Mouse (Mus musculus) heart, embryonic 11.5 days (tissue): ENCODE data around the gene Elmod3. TPM values are rescaled to one million over a fixed set of nuclear protein-coding genes. Genes with fewer than 3 reads are reported as not detected.

Source experiments
- ATAC-seq: fragments of 200-750 bp; cut with Nextera tagmentation; replicated peaks from 2 replicates; pipeline ENCODE4 v1.8.0; 2017; ENCODE audit warnings: moderate library complexity; ENCODE audit not compliant: insufficient number of reproducible peaks, low FRiP score, low TSS enrichment
- H3K27ac ChIP-seq: fragments of 300-500 bp; sonication (generic); 2 replicates; pipeline ENCODE4 v1.5.1; 2014; ENCODE audit warnings: mild to moderate bottlenecking, low read depth, low read length
- H3K27me3 ChIP-seq: fragments of 300-500 bp; sonication (generic); 2 replicates; pipeline ENCODE4 v1.6.1; 2014; ENCODE audit warnings: mild to moderate bottlenecking, low read length, mixed read lengths; ENCODE audit not compliant: control insufficient read depth, insufficient read depth
- H3K36me3 ChIP-seq: fragments of 300-500 bp; sonication (generic); 2 replicates; pipeline ENCODE4 v1.6.1; 2014; ENCODE audit warnings: mild to moderate bottlenecking, low read length, moderate library complexity, mixed read lengths; ENCODE audit not compliant: control insufficient read depth, insufficient read depth
- H3K4me1 ChIP-seq: fragments of 300-500 bp; sonication (generic); 2 replicates; pipeline ENCODE4 v1.6.1; 2014; ENCODE audit warnings: low read length; ENCODE audit not compliant: control insufficient read depth, insufficient read depth
- H3K4me2 ChIP-seq: fragments of 300-500 bp; sonication (generic); 2 replicates; pipeline ENCODE4 v1.6.1; 2014; ENCODE audit warnings: mild to moderate bottlenecking, moderate library complexity
- H3K4me3 ChIP-seq: fragments of 300-500 bp; sonication (generic); 2 replicates; pipeline ENCODE4 v1.5.1; 2014; ENCODE audit warnings: low read depth, low read length
- H3K9ac ChIP-seq: fragments of 300-500 bp; sonication (generic); 2 replicates; pipeline ENCODE4 v1.6.1; 2014; ENCODE audit warnings: mild to moderate bottlenecking, low read depth, low read length, moderate library complexity
- H3K9me3 ChIP-seq: fragments of 300-500 bp; sonication (generic); replicated peaks from 2 replicates; pipeline ENCODE4 v1.6.1; 2016; ENCODE audit warnings: low read length; ENCODE audit not compliant: control insufficient read depth
- WGBS: fragments of 180-500 bp; shearing (Covaris S2); extraction: QIAGEN DNeasy Blood & Tissue Kit; methylation state at CpG from one replicate; pipeline ENCODE4 v1.1.7; 2014; ENCODE audit not compliant: insufficient replicate concordance; 5-methylcytosine and 5-hydroxymethylcytosine counted together
- polyA plus RNA-seq: library from polyadenylated mRNA; unstranded; fragments of >200 nt; fragmentation: Nextera tagmentation; extraction: Ambion mirVana; gene quantifications from 2 replicates; pipeline ENCODE4 v1.2.1, GENCODE M21; 2014

Elmod3 gene
- polyA plus RNA-seq, 1 experiment from 2014 or later, result 10.5 TPM

- Histone ChIP-seq H3K4me3 (no peak overlapping the region), H3K4me2 (peak overlapping the region; percentile 22), H3K36me3 (no peaks in the 10 kb centered on the region), H3K4me1 (peaks cover 15% of the 10 kb centered on the region), H3K9me3 (no peaks in the 10 kb centered on the region), H3K27ac (peak overlapping the region; percentile 29; the same call in 1 of the 2 replicates), H3K9ac (no peak overlapping the region), H3K27me3 (no peaks in the 10 kb centered on the region)
- ATAC-seq, result no peak
- WGBS, result 35% methylated on average over 12 of the region's 12 CpGs
Measured at GRCm38 (mm10) chr6:72619734-72620532, 21.7 kb upstream of the Elmod3 start.

- Histone ChIP-seq H3K4me1 (peaks cover 23% of the 10 kb centered on the region), H3K9ac (peak within 1 kb of the TSS; percentile 81), H3K27me3 (no peaks in the 10 kb centered on the region), H3K4me3 (peak within 1 kb of the TSS; percentile 85), H3K36me3 (peaks cover 7% of the 10 kb centered on the region; the same call in 1 of the 2 replicates), H3K4me2 (peak within 1 kb of the TSS; percentile 97), H3K27ac (peak within 1 kb of the TSS; percentile 86), H3K9me3 (no peaks in the 10 kb centered on the region)
- 0% methylated on average over 41 of the region's 41 CpGs for WGBS
- ATAC-seq, result peak; percentile 94
Measured at GRCm38 (mm10) chr6:72616643-72617288, 18.6 kb upstream of the Elmod3 start, which contains the start of gene Tgoln1. TSS of gene Tgoln1 (minus strand) at chr6:72617000.

GRCm38 (mm10) chr6:72615561-72616375 lies 17.6 kb upstream of the Elmod3 start:
- Histone ChIP-seq H3K27me3 (no peaks in the 10 kb centered on the region), H3K9ac (peak overlapping the region; percentile 81), H3K27ac (no peak overlapping the region), H3K4me1 (peaks cover 23% of the 10 kb centered on the region), H3K4me3 (peak overlapping the region; percentile 85), H3K4me2 (peak overlapping the region; percentile 97), H3K36me3 (peaks cover 16% of the 10 kb centered on the region; the same call in 1 of the 2 replicates), H3K9me3 (no peaks in the 10 kb centered on the region)
- ATAC-seq, result no peak
- WGBS, result 20% methylated on average over 25 of the region's 25 CpGs

- WGBS, result 63% methylated on average over 2 of the region's 2 CpGs
- Histone ChIP-seq H3K4me3 (peak overlapping the region; percentile 85), H3K27ac (no peak overlapping the region), H3K4me1 (peaks cover 23% of the 10 kb centered on the region), H3K9me3 (no peaks in the 10 kb centered on the region), H3K9ac (no peak overlapping the region), H3K36me3 (peaks cover 19% of the 10 kb centered on the region; the same call in 1 of the 2 replicates), H3K27me3 (no peaks in the 10 kb centered on the region), H3K4me2 (peak overlapping the region; percentile 97)
- ATAC-seq, result no peak
Measured at GRCm38 (mm10) chr6:72615151-72615550, 16.9 kb upstream of the Elmod3 start.

- H3K9ac ChIP-seq, result no peak overlapping the region
- no peak for ATAC-seq
- H3K9me3 ChIP-seq, result no peaks in the 10 kb centered on the region
- peaks cover 44% of the 10 kb centered on the region for H3K36me3 ChIP-seq
- no peak overlapping the region for H3K4me2 ChIP-seq
- H3K4me1 ChIP-seq, result peaks cover 11% of the 10 kb centered on the region
- no peak overlapping the region for H3K4me3 ChIP-seq
- 62% methylated on average over 4 of the region's 4 CpGs for WGBS
- H3K27ac ChIP-seq, result no peak overlapping the region
- no peaks in the 10 kb centered on the region for H3K27me3 ChIP-seq
Measured at GRCm38 (mm10) chr6:72610261-72610660, 12.0 kb upstream of the Elmod3 start.

GRCm38 (mm10) chr6:72608662-72609184 lies 10.5 kb upstream of the Elmod3 start:
- 86% methylated on average over 4 of the region's 4 CpGs for WGBS
- no peak for ATAC-seq

GRCm38 (mm10) chr6:72607676-72608075 lies 9.5 kb upstream of the Elmod3 start:
- Histone ChIP-seq H3K27me3 (no peaks in the 10 kb centered on the region), H3K9me3 (no peaks in the 10 kb centered on the region), H3K4me3 (no peak overlapping the region), H3K4me1 (no peaks in the 10 kb centered on the region), H3K27ac (no peak overlapping the region), H3K9ac (no peak overlapping the region), H3K36me3 (peaks cover 40% of the 10 kb centered on the region), H3K4me2 (no peak overlapping the region)
- no peak for ATAC-seq
- 86% methylated on average over 5 of the region's 5 CpGs for WGBS

More at GRCm38 (mm10) chr6:72608662-72609184, 10.5 kb upstream of the Elmod3 start:
- H3K36me3 ChIP-seq, result peaks cover 44% of the 10 kb centered on the region
- H3K9me3 ChIP-seq, result no peaks in the 10 kb centered on the region
- H3K4me2 ChIP-seq, result no peak overlapping the region
- H3K4me1 ChIP-seq, result no peaks in the 10 kb centered on the region
- H3K9ac ChIP-seq, result no peak overlapping the region
- no peak overlapping the region for H3K27ac ChIP-seq
- H3K4me3 ChIP-seq, result no peak overlapping the region
- no peaks in the 10 kb centered on the region for H3K27me3 ChIP-seq

- no peak overlapping the region for H3K4me2 ChIP-seq
- H3K9ac ChIP-seq, result no peak overlapping the region
- H3K27me3 ChIP-seq, result no peaks in the 10 kb centered on the region
- H3K27ac ChIP-seq, result no peak overlapping the region
- H3K4me1 ChIP-seq, result no peaks in the 10 kb centered on the region
- no peak for ATAC-seq
- H3K9me3 ChIP-seq, result no peaks in the 10 kb centered on the region
- H3K36me3 ChIP-seq, result peaks cover 37% of the 10 kb centered on the region
- no peak overlapping the region for H3K4me3 ChIP-seq
- 92% methylated on average over 4 of the region's 4 CpGs for WGBS
Measured at GRCm38 (mm10) chr6:72607060-72607459, 8.8 kb upstream of the Elmod3 start.
